Mouse (Mus musculus): ENCODE measurements around the gene Pgls. TPM values are rescaled to one million over a fixed set of nuclear protein-coding genes. Genes with fewer than 3 reads are reported as not detected.

The Pgls gene
- polyA plus RNA-seq, 1 experiment from 2014 or later = 152 TPM

GRCm38 (mm10) chr8:71572847-71573633 is 18.9 kb upstream of the Pgls start:
- no peaks in the 10 kb centered on the region for H3K27me3 ChIP-seq (replicated peaks; ENCODE audit: control insufficient read depth, insufficient read depth, low read length)
- no peaks in the 10 kb centered on the region for H3K36me3 ChIP-seq (ENCODE audit: control insufficient read depth, insufficient read depth)
- 71% methylated on average over 9 of the region's 9 CpGs for WGBS
- no peak overlapping the region for H3K27ac ChIP-seq (ENCODE audit: low read depth, low read length)
- no peak overlapping the region for H3K4me3 ChIP-seq (ENCODE audit: low read depth, low read length)
- no peak overlapping the region for H3K9ac ChIP-seq (ENCODE audit: low read depth, low read length)
- ATAC-seq = no peak
- H3K4me1 ChIP-seq (replicated peaks; ENCODE audit: control insufficient read depth, insufficient read depth, low read length) = peaks cover 2% of the 10 kb centered on the region
- no peak overlapping the region for H3K4me2 ChIP-seq (replicated peaks; ENCODE audit: low read depth)
- TF ChIP-seq CTCF (IDR thresholded peaks at IDR 0.05; ENCODE audit: low read depth) = no peak
- H3K9me3 ChIP-seq (ENCODE audit: control insufficient read depth) = no peaks in the 10 kb centered on the region

- Histone ChIP-seq H3K36me3 (ENCODE audit: control insufficient read depth, insufficient read depth) (no peaks in the 10 kb centered on the region), H3K27me3 (replicated peaks; ENCODE audit: control insufficient read depth, insufficient read depth, low read length) (no peaks in the 10 kb centered on the region), H3K27ac (ENCODE audit: low read depth, low read length) (no peak overlapping the region), H3K4me2 (replicated peaks; ENCODE audit: low read depth) (no peak overlapping the region), H3K9ac (ENCODE audit: low read depth, low read length) (no peak overlapping the region), H3K9me3 (ENCODE audit: control insufficient read depth) (no peaks in the 10 kb centered on the region), H3K4me3 (ENCODE audit: low read depth, low read length) (no peak overlapping the region), H3K4me1 (replicated peaks; ENCODE audit: control insufficient read depth, insufficient read depth, low read length) (peaks cover 2% of the 10 kb centered on the region; the same call in 1 of the 2 replicates)
- no peak for ATAC-seq
- TF ChIP-seq CTCF (IDR thresholded peaks at IDR 0.05; ENCODE audit: low read depth) = no peak
- WGBS = 78% methylated on average over 7 of the region's 7 CpGs
Observed at GRCm38 (mm10) chr8:71574426-71574825, 17.6 kb upstream of the Pgls start.

GRCm38 (mm10) chr8:71575020-71575419 is 17.0 kb upstream of the Pgls start:
- H3K27me3 ChIP-seq (replicated peaks; ENCODE audit: control insufficient read depth, insufficient read depth, low read length) = no peaks in the 10 kb centered on the region
- TF ChIP-seq CTCF (IDR thresholded peaks at IDR 0.05; ENCODE audit: low read depth) = no peak
- no peaks in the 10 kb centered on the region for H3K9me3 ChIP-seq (ENCODE audit: control insufficient read depth)
- no peaks in the 10 kb centered on the region for H3K36me3 ChIP-seq (ENCODE audit: control insufficient read depth, insufficient read depth)
- H3K9ac ChIP-seq (ENCODE audit: low read depth, low read length) = no peak overlapping the region
- peaks cover 2% of the 10 kb centered on the region; the same call in 1 of the 2 replicates for H3K4me1 ChIP-seq (replicated peaks; ENCODE audit: control insufficient read depth, insufficient read depth, low read length)
- H3K27ac ChIP-seq (ENCODE audit: low read depth, low read length) = no peak overlapping the region
- ATAC-seq = no peak
- WGBS = 46% methylated on average over 1 of the region's 1 CpGs
- no peak overlapping the region for H3K4me2 ChIP-seq (replicated peaks; ENCODE audit: low read depth)
- H3K4me3 ChIP-seq (ENCODE audit: low read depth, low read length) = no peak overlapping the region

GRCm38 (mm10) chr8:71577856-71578387 is 14.1 kb upstream of the Pgls start:
- Histone ChIP-seq H3K4me2 (replicated peaks; ENCODE audit: low read depth) (no peak overlapping the region), H3K4me3 (ENCODE audit: low read depth, low read length) (no peak overlapping the region), H3K27me3 (replicated peaks; ENCODE audit: control insufficient read depth, insufficient read depth, low read length) (no peaks in the 10 kb centered on the region), H3K27ac (ENCODE audit: low read depth, low read length) (no peak overlapping the region), H3K9ac (ENCODE audit: low read depth, low read length) (no peak overlapping the region), H3K36me3 (ENCODE audit: control insufficient read depth, insufficient read depth) (no peaks in the 10 kb centered on the region; the same call in 1 of the 2 replicates), H3K4me1 (replicated peaks; ENCODE audit: control insufficient read depth, insufficient read depth, low read length) (no peaks in the 10 kb centered on the region), H3K9me3 (ENCODE audit: control insufficient read depth) (no peaks in the 10 kb centered on the region)
- no peak for ATAC-seq
- no peak for TF ChIP-seq CTCF (IDR thresholded peaks at IDR 0.05; ENCODE audit: low read depth)
- WGBS = 68% methylated on average over 4 of the region's 4 CpGs

- H3K27me3 ChIP-seq (replicated peaks; ENCODE audit: control insufficient read depth, insufficient read depth, low read length) = no peaks in the 10 kb centered on the region
- H3K9ac ChIP-seq (ENCODE audit: low read depth, low read length) = no peak overlapping the region
- no peaks in the 10 kb centered on the region for H3K4me1 ChIP-seq (replicated peaks; ENCODE audit: control insufficient read depth, insufficient read depth, low read length)
- 67% methylated on average over 1 of the region's 1 CpGs for WGBS
- H3K4me3 ChIP-seq (ENCODE audit: low read depth, low read length) = no peak overlapping the region
- no peaks in the 10 kb centered on the region; the same call in 1 of the 2 replicates for H3K36me3 ChIP-seq (ENCODE audit: control insufficient read depth, insufficient read depth)
- H3K4me2 ChIP-seq (replicated peaks; ENCODE audit: low read depth) = no peak overlapping the region
- no peak overlapping the region for H3K27ac ChIP-seq (ENCODE audit: low read depth, low read length)
- no peak for TF ChIP-seq CTCF (IDR thresholded peaks at IDR 0.05; ENCODE audit: low read depth)
- H3K9me3 ChIP-seq (ENCODE audit: control insufficient read depth) = no peaks in the 10 kb centered on the region
- ATAC-seq = no peak
Observed at GRCm38 (mm10) chr8:71579009-71579408, 13.0 kb upstream of the Pgls start.

DNA sequence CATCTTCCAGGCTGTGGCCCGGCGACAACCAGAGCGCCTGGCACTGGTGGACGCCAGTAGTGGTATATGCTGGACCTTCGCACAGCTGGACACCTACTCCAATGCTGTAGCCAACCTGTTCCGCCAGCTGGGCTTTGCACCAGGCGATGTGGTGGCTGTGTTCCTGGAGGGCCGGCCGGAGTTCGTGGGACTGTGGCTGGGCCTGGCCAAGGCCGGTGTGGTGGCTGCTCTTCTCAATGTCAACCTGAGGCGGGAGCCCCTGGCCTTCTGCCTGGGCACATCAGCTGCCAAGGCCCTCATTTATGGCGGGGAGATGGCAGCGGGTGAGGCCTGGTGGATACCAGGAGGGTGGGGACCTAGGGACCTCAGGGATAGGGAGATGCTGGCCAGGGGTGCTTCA is 12.5 kb upstream of the Pgls start:
- H3K27ac ChIP-seq (ENCODE audit: low read depth, low read length) = no peak overlapping the region
- H3K9ac ChIP-seq (ENCODE audit: low read depth, low read length) = no peak overlapping the region
- H3K4me1 ChIP-seq (replicated peaks; ENCODE audit: control insufficient read depth, insufficient read depth, low read length) = no peaks in the 10 kb centered on the region
- WGBS = 91% methylated on average over 14 of the region's 14 CpGs
- H3K36me3 ChIP-seq (ENCODE audit: control insufficient read depth, insufficient read depth) = peaks cover 3% of the 10 kb centered on the region; the same call in 1 of the 2 replicates
- no peak for TF ChIP-seq CTCF (IDR thresholded peaks at IDR 0.05; ENCODE audit: low read depth)
- ATAC-seq = no peak
- H3K4me2 ChIP-seq (replicated peaks; ENCODE audit: low read depth) = no peak overlapping the region
- H3K4me3 ChIP-seq (ENCODE audit: low read depth, low read length) = no peak overlapping the region
- no peaks in the 10 kb centered on the region for H3K9me3 ChIP-seq (ENCODE audit: control insufficient read depth)
- H3K27me3 ChIP-seq (replicated peaks; ENCODE audit: control insufficient read depth, insufficient read depth, low read length) = no peaks in the 10 kb centered on the region

Measured in intestine, postnatal 0 days (tissue).